Mouse (Mus musculus) adrenal gland (tissue): ENCODE measurements around the gene Rorc.

ENCODE experiments used
- intact Hi-C: fragments of 180-260 bp; cut with DNase I; formaldehyde crosslinking; loops from one replicate; pipeline ENCODE4 v1.15.1; 2025

Rorc gene

GRCm38 (mm10) chr3:94412530-94412929, 39.9 kb downstream of the Rorc start:
- intact Hi-C loops, result loop anchor here (5.0 kb wide), 1 partner anchor 45 kb away; no protein-coding TSS in a partner anchor

GRCm38 (mm10) chr3:94413031-94413679, 40.6 kb downstream of the Rorc start, which contains the start of gene Tdrkh:
TSS of gene Tdrkh (plus strand) at chr3:94413273.
- intact Hi-C loops, result loop anchor here (5.0 kb wide), 1 partner anchor 46 kb away; no protein-coding TSS in a partner anchor

GRCm38 (mm10) chr3:94430980-94431379, 58.4 kb downstream of the Rorc start:
- intact Hi-C loops, result no loop called here

GRCm38 (mm10) chr3:94434305-94434704, 61.7 kb downstream of the Rorc start:
- intact Hi-C loops, result no loop called here

GRCm38 (mm10) chr3:94436420-94436819, 63.8 kb downstream of the Rorc start:
- intact Hi-C loops, result no loop called here

GRCm38 (mm10) chr3:94441182-94441581, 68.6 kb downstream of the Rorc start:
- intact Hi-C loops, result loop anchor here (5.0 kb wide), 1 partner anchor 74 kb away; no protein-coding TSS in a partner anchor

GRCm38 (mm10) chr3:94442951-94443596, 70.5 kb downstream of the Rorc start, which contains the start of gene Mrpl9:
TSS of gene Mrpl9 (plus strand) at chr3:94443318.
- intact Hi-C loops, result loop anchor here (5.0 kb wide), 1 partner anchor 76 kb away; no protein-coding TSS in a partner anchor

- intact Hi-C loops, result loop anchor here (5.0 kb wide), 1 partner anchor 76 kb away; no protein-coding TSS in a partner anchor
Observed at GRCm38 (mm10) chr3:94443597-94443964, 71.0 kb downstream of the Rorc start, which contains the start of gene Oaz3. TSS of gene Oaz3 (minus strand) at chr3:94443915.
